Mouse (Mus musculus): ENCODE data around the gene Mecom. TPM values are rescaled to one million over a fixed set of nuclear protein-coding genes. Genes with fewer than 3 reads are reported as not detected.

Mecom gene
- polyA plus RNA-seq, 1 experiment from 2014 or later: 7.0 TPM

DNA sequence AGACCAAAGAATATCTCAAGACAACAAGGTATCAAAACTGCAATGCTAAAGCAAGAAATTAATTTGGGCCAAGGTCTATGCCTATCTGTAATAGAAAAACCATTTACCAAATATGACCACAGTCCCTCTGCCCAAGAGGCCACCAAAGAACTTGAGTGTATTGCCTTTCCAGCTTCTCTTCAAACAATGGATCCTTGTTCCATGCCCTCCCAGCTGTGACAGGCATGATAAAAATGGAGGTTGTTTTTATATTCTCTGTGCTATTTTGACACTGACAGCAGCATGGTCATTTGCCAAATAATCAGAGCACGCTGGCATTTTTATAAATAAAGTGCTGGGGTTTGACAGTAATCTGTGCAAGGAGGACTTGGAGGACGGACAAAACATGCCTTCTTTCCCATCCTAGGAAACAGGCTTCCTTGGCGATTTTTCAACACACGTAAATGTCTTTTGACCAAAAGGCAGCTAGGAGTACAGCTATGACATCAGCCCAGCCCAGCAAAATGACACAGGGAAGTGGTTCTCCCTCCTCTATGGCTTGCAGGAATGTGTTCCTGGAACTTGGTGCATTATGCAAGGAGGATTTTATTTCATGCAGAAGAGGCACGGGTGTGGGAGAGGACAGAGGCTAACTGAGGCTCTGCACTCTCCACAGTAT, 359.9 kb downstream of the Mecom start:
- WGBS: 33% methylated on average over 5 of the region's 5 CpGs
- peak; percentile 76 for ATAC-seq
- H3K4me1 ChIP-seq (ENCODE audit: control insufficient read depth, insufficient read depth, low read depth, low read length): no peaks in the 10 kb centered on the region

GRCm38 (mm10) chr3:30181807-30182481, 365.9 kb downstream of the Mecom start:
- Histone ChIP-seq H3K9me3 (ENCODE audit: control insufficient read depth, low read length) (no peaks in the 10 kb centered on the region), H3K27me3 (replicated peaks; ENCODE audit: control insufficient read depth, insufficient read depth, low read length) (no peaks in the 10 kb centered on the region), H3K4me2 (ENCODE audit: low read length) (no peak overlapping the region), H3K4me3 (ENCODE audit: low read length) (no peak overlapping the region), H3K36me3 (ENCODE audit: control insufficient read depth, insufficient read depth, low read length) (no peaks in the 10 kb centered on the region), H3K9ac (ENCODE audit: low read depth, low read length) (no peak overlapping the region), H3K4me1 (ENCODE audit: control insufficient read depth, insufficient read depth, low read depth, low read length) (no peaks in the 10 kb centered on the region), H3K27ac (ENCODE audit: low read depth, low read length) (no peak overlapping the region)
- 87% methylated on average over 8 of the region's 8 CpGs for WGBS
- no peak for ATAC-seq

More for the DNA sequence above, 359.9 kb downstream of the Mecom start:
- Histone ChIP-seq H3K4me3 (ENCODE audit: low read length) (no peak overlapping the region), H3K27ac (ENCODE audit: low read depth, low read length) (no peak overlapping the region), H3K36me3 (ENCODE audit: control insufficient read depth, insufficient read depth, low read length) (no peaks in the 10 kb centered on the region), H3K27me3 (replicated peaks; ENCODE audit: control insufficient read depth, insufficient read depth, low read length) (no peaks in the 10 kb centered on the region), H3K4me2 (ENCODE audit: low read length) (no peak overlapping the region), H3K9ac (ENCODE audit: low read depth, low read length) (no peak overlapping the region), H3K9me3 (ENCODE audit: control insufficient read depth, low read length) (no peaks in the 10 kb centered on the region)

DNA sequence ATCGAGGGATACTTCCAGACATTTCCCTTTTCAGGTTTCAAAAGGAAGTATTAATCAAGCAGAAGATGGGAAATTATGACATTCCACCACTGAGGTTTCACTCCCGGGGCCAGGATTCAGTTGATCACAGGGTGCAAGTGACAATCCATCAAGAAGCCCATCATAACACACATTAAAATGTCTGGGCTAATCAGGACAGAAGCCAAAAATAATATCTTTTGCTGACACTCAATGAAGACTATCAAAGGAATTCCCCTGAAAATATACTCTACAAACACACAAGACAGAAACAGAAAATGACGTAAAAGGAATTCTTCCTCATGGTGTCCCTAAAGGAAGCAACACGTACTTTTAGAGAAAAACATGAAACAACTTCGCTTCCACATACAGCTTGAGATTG, 371.2 kb downstream of the Mecom start:
- Histone ChIP-seq H3K4me1 (ENCODE audit: control insufficient read depth, insufficient read depth, low read depth, low read length) (no peaks in the 10 kb centered on the region), H3K4me3 (ENCODE audit: low read length) (no peak overlapping the region), H3K27ac (ENCODE audit: low read depth, low read length) (no peak overlapping the region), H3K9me3 (ENCODE audit: control insufficient read depth, low read length) (peaks cover 2% of the 10 kb centered on the region; the same call in 1 of the 2 replicates), H3K9ac (ENCODE audit: low read depth, low read length) (no peak overlapping the region), H3K27me3 (replicated peaks; ENCODE audit: control insufficient read depth, insufficient read depth, low read length) (no peaks in the 10 kb centered on the region), H3K36me3 (ENCODE audit: control insufficient read depth, insufficient read depth, low read length) (no peaks in the 10 kb centered on the region), H3K4me2 (ENCODE audit: low read length) (no peak overlapping the region)
- 87% methylated on average over 5 of the region's 5 CpGs for WGBS
- ATAC-seq: no peak

- no peaks in the 10 kb centered on the region for H3K27me3 ChIP-seq (replicated peaks; ENCODE audit: control insufficient read depth, insufficient read depth, low read length)
- H3K4me3 ChIP-seq (ENCODE audit: low read length): no peak overlapping the region
- H3K27ac ChIP-seq (ENCODE audit: low read depth, low read length): no peak overlapping the region
- no peaks in the 10 kb centered on the region for H3K4me1 ChIP-seq (ENCODE audit: control insufficient read depth, insufficient read depth, low read depth, low read length)
- no peaks in the 10 kb centered on the region for H3K36me3 ChIP-seq (ENCODE audit: control insufficient read depth, insufficient read depth, low read length)
- no peak overlapping the region for H3K9ac ChIP-seq (ENCODE audit: low read depth, low read length)
- peaks cover 2% of the 10 kb centered on the region; the same call in 1 of the 2 replicates for H3K9me3 ChIP-seq (ENCODE audit: control insufficient read depth, low read length)
- no peak overlapping the region for H3K4me2 ChIP-seq (ENCODE audit: low read length)
- ATAC-seq: no peak
- WGBS: 88% methylated on average over 3 of the region's 3 CpGs
Observed at GRCm38 (mm10) chr3:30173812-30174211, 374.0 kb downstream of the Mecom start.

DNA sequence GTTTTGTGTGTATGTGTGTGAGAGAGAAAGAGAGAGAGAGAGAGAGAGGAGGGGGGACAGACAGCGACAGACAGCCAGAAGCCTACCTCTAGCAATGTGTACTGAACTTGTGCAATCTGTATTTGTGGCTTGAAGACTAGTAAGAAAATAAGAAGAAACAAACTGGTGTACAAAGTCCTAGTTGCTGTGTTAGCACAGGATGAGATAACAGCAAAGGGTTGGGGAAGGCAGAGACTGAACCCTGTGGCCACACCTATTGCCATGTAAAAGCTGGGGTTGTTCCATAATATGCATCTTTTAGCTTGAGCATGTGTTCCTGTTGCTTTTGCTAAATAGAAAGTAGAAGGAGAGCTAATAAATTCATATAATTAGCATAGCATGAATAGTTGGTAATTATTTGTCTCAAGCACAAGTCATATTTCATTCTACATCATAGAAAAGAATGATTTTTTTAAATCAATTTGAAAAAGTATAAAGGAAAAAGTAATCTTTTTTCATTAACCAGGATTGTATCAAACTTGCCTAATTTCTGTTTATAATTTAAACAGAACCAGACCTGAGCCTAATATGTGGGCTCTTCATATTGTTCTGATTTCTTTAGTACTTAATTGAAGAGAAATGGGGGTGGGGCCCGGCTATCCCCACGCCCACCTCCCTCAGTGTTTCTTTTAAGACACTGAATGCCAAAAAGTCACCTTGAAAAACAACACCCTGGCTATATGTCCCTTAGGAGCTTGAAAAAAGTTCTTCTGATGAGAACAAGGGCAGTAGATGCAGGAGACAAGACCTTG, 379.2 kb downstream of the Mecom start:
- ATAC-seq: no peak
- Histone ChIP-seq H3K9ac (ENCODE audit: low read depth, low read length) (no peak overlapping the region), H3K27me3 (replicated peaks; ENCODE audit: control insufficient read depth, insufficient read depth, low read length) (no peaks in the 10 kb centered on the region), H3K4me3 (ENCODE audit: low read length) (no peak overlapping the region), H3K36me3 (ENCODE audit: control insufficient read depth, insufficient read depth, low read length) (no peaks in the 10 kb centered on the region), H3K4me2 (ENCODE audit: low read length) (no peak overlapping the region), H3K9me3 (ENCODE audit: control insufficient read depth, low read length) (no peaks in the 10 kb centered on the region), H3K27ac (ENCODE audit: low read depth, low read length) (no peak overlapping the region), H3K4me1 (ENCODE audit: control insufficient read depth, insufficient read depth, low read depth, low read length) (no peaks in the 10 kb centered on the region)
- 92% methylated on average over 3 of the region's 3 CpGs for WGBS

- no peak for ATAC-seq
- WGBS: 92% methylated on average over 3 of the region's 3 CpGs
- Histone ChIP-seq H3K36me3 (ENCODE audit: control insufficient read depth, insufficient read depth, low read length) (no peaks in the 10 kb centered on the region), H3K9me3 (ENCODE audit: control insufficient read depth, low read length) (no peaks in the 10 kb centered on the region), H3K4me3 (ENCODE audit: low read length) (no peak overlapping the region), H3K9ac (ENCODE audit: low read depth, low read length) (no peak overlapping the region), H3K27ac (ENCODE audit: low read depth, low read length) (no peak overlapping the region), H3K27me3 (replicated peaks; ENCODE audit: control insufficient read depth, insufficient read depth, low read length) (no peaks in the 10 kb centered on the region), H3K4me2 (ENCODE audit: low read length) (no peak overlapping the region), H3K4me1 (ENCODE audit: control insufficient read depth, insufficient read depth, low read depth, low read length) (no peaks in the 10 kb centered on the region)
Observed at GRCm38 (mm10) chr3:30167027-30167426, 380.8 kb downstream of the Mecom start.

- Histone ChIP-seq H3K4me1 (ENCODE audit: control insufficient read depth, insufficient read depth, low read depth, low read length) (no peaks in the 10 kb centered on the region), H3K9me3 (ENCODE audit: control insufficient read depth, low read length) (no peaks in the 10 kb centered on the region), H3K27ac (ENCODE audit: low read depth, low read length) (no peak overlapping the region), H3K27me3 (replicated peaks; ENCODE audit: control insufficient read depth, insufficient read depth, low read length) (no peaks in the 10 kb centered on the region), H3K4me3 (ENCODE audit: low read length) (no peak overlapping the region), H3K4me2 (ENCODE audit: low read length) (no peak overlapping the region), H3K9ac (ENCODE audit: low read depth, low read length) (no peak overlapping the region), H3K36me3 (ENCODE audit: control insufficient read depth, insufficient read depth, low read length) (no peaks in the 10 kb centered on the region)
- ATAC-seq: no peak
- WGBS: 87% methylated on average over 4 of the region's 4 CpGs
Observed at GRCm38 (mm10) chr3:30164834-30165233, 383.0 kb downstream of the Mecom start.

DNA sequence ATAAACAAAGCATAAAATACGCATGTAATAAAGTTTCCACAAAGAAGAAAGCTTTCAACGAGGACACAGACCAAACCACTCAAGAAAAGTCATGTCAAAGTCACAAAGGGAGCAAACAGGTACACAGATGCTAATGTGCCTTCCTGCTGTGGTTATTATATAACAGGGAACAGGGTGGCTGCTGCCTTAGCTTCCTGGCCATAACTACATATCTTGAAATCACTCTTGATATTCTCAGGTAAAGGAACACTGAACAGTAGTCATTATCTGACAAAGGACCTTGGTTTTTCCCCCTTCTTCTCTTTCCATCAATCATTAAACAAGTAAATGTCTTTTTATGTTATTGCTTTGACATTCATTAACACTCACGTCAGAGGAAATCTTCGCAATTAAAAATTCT, 384.4 kb downstream of the Mecom start:
- no peaks in the 10 kb centered on the region for H3K4me1 ChIP-seq (ENCODE audit: control insufficient read depth, insufficient read depth, low read depth, low read length)
- H3K4me2 ChIP-seq (ENCODE audit: low read length): no peak overlapping the region
- H3K9ac ChIP-seq (ENCODE audit: low read depth, low read length): no peak overlapping the region
- 83% methylated on average over 4 of the region's 4 CpGs for WGBS
- no peak overlapping the region for H3K4me3 ChIP-seq (ENCODE audit: low read length)
- no peaks in the 10 kb centered on the region for H3K27me3 ChIP-seq (replicated peaks; ENCODE audit: control insufficient read depth, insufficient read depth, low read length)
- ATAC-seq: no peak
- no peak overlapping the region for H3K27ac ChIP-seq (ENCODE audit: low read depth, low read length)
- H3K36me3 ChIP-seq (ENCODE audit: control insufficient read depth, insufficient read depth, low read length): no peaks in the 10 kb centered on the region
- H3K9me3 ChIP-seq (ENCODE audit: control insufficient read depth, low read length): no peaks in the 10 kb centered on the region
